Mouse (Mus musculus) 3134 (cell line): ENCODE data around the gene Ly6g6d.

Experiments used
- DNase-seq: peaks from one replicate; pipeline ENCODE4 v3.0.0-alpha.2; 2011; ENCODE audit warnings: low spot score; ENCODE audit not compliant: insufficient read length; ENCODE audit errors: extremely low read depth

The Ly6g6d gene

DNA sequence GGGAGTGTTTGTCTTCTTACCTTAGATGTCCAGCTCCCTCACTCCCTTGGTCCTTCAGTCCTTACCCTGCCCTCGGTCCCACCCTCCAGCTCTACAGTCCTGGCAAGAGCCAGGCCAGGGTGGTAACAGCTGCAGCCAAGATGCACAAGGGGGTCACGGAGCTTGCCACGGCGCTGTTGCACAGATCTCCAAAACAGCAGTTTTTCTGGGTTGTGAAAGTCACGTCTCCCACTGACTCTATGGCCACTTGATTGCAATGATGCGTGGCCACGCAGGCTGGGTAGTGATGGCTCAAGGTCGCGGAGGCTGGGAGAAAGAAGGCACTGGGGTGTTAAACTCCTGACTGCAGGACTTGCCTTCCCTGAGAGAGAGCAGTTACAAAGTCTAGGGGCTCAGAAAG lies 6.4 kb downstream of the Ly6g6d start:
- DNase-seq = no peak

DNA sequence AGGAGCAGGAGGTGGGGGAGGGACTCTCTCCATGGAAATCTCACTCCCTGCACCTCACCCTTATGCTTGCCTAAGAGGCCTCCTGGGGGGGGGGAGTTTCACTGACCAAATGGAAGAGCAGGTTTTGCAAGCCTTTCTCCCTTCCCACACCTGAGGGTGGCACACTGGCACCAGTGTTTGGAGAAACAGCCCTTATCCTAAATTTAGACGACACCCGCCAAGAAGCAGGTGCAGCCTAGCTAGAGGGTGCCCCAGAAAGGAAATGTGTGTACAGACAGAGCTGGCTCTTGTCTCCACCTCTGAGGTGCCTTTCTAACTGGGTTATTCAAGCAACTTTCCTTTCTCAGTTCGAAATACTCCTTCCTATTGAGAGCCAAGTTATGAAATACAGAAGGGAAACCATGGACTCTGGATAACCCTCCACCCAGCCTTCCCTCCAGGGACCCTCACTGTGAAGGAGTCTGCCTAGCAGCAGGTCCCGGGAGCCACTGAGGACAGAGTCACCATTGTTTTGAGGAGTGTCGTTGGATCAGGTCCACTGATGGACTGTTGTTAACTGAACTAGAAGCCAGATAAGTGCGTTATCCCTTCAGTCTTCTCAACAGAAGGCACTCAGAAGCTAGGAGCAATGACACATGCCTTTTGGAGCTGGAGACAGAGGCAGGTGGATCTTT lies 7.2 kb downstream of the Ly6g6d start:
- no peak for DNase-seq

DNA sequence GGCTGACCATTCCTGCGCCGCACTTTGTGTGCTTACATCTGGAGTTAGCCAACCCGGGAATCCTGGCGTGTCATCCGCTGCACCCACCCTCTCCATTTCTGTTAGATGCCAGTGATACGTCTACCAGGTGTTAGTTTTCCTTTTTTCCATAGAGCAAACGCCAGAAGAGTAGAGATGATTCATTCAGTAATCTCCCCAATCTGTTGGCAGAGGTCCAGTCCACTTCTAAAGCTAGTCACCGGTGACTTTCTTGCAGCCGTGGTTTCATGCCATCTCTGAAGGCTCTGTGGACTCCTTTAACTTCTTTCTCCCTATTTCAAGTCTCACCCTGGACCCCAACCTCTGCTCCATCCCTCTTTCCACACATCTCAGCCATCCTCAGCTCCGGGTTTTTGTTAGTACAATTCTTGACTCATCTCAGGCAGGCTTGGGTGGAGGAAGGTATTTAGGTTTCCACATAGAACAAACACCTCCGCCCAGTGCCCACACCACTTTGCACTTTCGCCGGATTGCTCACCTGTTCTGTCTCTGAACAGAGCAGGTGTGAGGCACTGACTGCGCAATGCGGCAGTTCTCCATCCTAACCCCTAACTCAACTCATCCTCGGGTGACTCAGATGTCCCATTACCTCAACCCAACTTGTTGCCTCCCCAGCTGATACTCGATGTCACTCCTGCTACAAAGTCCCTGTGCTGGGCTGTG lies 9.5 kb downstream of the Ly6g6d start:
- no peak for DNase-seq

GRCm38 (mm10) chr17:35066084-35066483 lies 11.8 kb downstream of the Ly6g6d start, which contains the start of gene Mpig6b:
Mpig6b (minus strand) TSS chr17:35066184.
- no peak for DNase-seq

- no peak for DNase-seq
Measured at GRCm38 (mm10) chr17:35064951-35065947, 12.6 kb downstream of the Ly6g6d start, which contains the start of gene Ly6g6c. Ly6g6c (plus strand) TSS chr17:35065388.

DNA sequence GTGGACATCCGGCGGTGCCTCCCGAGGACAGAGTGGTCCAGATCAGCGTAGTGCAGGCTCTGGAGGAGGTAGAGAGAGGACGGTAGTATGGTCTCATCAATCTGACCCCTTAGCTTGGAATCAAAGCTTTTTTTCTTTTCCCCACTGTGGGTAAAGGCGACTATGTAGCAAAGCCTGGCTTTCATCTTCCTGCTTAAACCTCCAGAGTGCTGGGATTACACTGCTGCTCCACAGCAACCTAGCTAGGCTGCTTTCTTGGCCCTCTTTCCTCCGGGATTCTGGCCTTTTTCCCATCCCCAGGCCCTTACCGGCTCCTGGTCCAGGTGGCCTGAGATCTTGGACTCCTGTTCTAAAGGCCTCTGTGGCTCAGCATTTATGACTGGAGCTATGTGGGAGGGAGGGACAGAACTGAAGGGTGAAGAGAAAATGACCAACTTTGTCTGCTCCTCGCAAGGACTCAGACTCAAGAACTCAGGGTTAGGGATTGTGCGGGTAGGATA lies 13.4 kb downstream of the Ly6g6d start:
- DNase-seq = no peak

- DNase-seq = no peak
Measured at GRCm38 (mm10) chr17:35063466-35063865, 14.4 kb downstream of the Ly6g6d start.

GRCm38 (mm10) chr17:35061299-35061698 lies 16.6 kb downstream of the Ly6g6d start:
- DNase-seq = no peak

- no peak for DNase-seq
Measured at GRCm38 (mm10) chr17:35060737-35061297, 17.0 kb downstream of the Ly6g6d start.

- DNase-seq = no peak
Measured at GRCm38 (mm10) chr17:35060071-35060470, 17.8 kb downstream of the Ly6g6d start.

GRCm38 (mm10) chr17:35058911-35059892 lies 18.7 kb downstream of the Ly6g6d start, which contains the start of gene Ddah2:
Ddah2 (plus strand) TSS chr17:35059035.
- peak; percentile 80 for DNase-seq

- DNase-seq = no peak
Measured at GRCm38 (mm10) chr17:35058316-35058715, 19.5 kb downstream of the Ly6g6d start.

GRCm38 (mm10) chr17:35057090-35057489 lies 20.8 kb downstream of the Ly6g6d start:
- no peak for DNase-seq

DNA sequence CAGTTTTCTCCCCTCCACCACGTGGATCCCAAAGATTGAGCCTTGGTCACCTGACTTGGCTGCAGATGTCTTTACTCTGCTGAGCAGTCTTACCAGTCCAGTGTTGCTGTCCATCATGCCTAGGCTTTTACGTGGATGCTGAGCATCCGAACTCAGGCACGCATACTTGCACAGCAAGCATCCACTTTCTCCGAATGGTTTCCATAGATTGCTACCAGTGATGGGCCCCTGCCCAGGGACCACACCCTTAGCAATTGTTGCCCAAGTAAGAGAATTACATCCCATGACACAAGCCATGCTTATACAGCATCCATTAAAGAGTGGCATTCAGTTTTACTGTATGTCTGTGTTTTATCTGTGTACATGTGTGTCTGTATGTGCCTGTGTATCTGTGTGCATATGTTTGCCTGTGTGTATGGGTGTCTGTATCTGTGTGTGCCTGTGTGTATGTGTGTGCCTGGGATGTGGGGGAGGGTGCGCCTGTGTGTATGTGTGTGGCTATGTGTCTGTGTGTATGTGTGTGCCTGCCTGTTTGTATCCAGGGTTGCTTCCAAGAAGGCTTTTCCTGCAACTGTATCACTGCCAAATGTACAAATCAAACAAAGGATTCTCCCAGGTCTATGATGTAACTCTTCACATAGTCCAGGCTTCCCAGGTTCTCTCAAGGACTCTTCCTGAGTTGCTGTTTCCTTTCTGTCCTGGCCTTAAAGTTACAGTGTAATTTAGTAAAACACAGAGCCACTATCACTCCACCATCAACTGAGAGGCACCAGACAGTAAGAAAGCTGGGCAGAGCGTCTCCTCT lies 22.0 kb downstream of the Ly6g6d start:
- DNase-seq = no peak

DNA sequence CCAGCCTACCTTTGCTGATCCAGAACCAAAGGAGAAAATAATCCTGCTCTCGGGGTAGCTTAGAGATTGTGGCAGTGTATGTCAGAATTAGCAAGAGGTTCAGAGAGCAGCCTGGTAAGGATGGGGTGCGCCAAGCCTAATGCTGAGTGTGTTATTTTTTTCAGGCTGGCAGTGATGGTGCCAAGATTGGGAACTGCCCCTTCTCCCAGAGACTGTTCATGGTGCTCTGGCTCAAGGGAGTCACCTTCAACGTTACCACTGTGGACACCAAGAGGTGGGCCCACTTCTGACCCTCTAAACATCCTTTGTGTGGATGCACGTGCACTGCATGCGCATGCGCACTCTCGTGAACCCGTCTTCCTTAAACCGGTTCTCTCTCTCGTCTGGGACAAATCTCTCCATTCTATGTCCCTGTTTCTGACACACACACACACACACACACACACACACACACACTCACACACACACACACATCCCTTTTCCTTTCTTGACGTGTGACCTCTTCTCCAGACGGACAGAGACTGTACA lies 25.5 kb downstream of the Ly6g6d start:
- DNase-seq = no peak

- DNase-seq = peak; percentile 81
Measured at GRCm38 (mm10) chr17:35051156-35052086, 26.4 kb downstream of the Ly6g6d start.

DNA sequence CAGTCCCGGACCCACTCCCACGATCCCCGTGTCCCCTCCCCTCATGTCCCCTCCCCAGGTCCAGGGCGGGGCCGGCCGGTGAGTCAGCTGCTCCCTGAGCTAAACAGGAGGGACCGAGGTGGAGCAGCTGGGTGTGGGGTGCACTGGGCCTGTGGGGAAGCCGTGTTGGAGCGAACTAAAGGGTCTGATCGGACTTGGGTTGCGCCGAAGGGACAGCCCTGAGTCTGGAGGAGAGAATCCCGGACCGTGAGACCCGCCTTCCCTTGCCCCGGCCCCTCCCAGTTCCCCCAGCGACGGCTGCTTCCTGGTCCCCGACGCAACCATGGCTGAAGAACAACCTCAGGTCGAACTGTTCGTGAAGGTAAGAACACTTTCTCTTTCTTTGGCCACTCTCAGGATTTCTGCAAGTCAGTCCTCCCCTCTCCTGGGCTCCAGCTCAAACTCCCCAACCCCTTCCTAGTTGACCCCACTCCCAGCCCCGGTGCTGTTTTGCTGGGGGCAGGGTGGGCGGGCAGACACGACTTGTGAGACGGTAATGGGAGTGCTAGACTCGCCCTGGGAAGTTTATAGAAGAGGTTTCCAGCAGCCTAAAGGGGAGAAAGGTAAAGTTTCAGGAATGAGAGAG lies 27.6 kb downstream of the Ly6g6d start:
- peak; percentile 85 for DNase-seq
